Mouse (Mus musculus) gastrocnemius, adult 8-10 months (tissue): ENCODE measurements around the gene Nrip1. TPM values are rescaled to one million over a fixed set of nuclear protein-coding genes. Genes with fewer than 3 reads are reported as not detected.

Source experiments
- DNase-seq, 2 experiments: peaks; one replicate each; pipeline ENCODE4 v3.0.0; 2022; ENCODE audit warnings: low spot score in 2 of 2
- total RNA-seq, 4 experiments: library from RNA; stranded (reverse); gene quantifications; 2 replicates each; pipeline ENCODE4 v1.2.4; 2022

Nrip1 gene
- total RNA-seq, 4 experiments from 2014 or later = 35.9 to 51.9 (median 37.8) TPM

DNA sequence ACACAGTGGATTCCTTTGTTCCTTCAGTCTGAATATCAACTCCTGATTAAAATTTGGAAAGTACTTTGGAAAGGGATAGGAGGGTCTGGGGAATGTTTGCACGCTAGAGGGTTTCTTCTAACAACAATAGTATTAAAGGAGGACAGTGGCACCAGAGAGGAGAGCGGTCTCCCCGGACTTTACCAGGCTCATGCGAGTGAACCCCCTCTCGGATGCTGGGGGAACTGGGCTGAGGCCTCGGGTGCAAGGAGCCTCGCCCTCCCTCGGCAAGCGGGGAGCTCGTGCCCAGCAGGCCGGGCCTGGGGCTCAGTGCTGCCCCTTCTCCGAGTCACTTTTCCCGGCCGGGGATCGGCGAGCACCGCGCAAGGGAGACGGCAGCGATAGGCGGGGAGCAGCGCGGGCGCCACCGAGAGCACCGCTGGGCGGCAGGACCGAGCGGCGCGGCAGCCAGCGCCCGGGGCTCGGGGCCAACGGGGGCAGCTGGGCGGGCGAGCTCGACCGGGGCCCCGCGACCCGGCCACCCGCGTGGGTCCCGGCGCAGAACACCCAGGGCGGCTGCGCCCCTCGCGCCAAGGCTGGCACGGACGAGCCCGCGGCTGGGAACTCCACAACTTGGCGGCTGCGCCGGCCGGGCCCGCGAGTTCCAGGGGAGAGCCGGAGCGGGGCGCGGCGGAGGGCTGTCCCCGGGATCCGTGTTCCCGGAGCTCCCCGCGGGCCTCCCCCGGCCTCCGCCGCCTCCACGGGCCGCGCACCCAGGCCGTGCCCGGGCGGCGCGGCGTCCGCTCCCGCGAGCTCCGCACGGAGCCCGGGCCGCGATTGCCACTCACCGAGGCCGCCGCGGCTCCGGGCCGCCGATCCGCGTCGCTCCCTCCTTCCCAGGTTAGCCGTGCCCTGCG, 1.3 kb downstream of the Nrip1 start:
- DNase-seq = peak; percentile 36 to 57

DNA sequence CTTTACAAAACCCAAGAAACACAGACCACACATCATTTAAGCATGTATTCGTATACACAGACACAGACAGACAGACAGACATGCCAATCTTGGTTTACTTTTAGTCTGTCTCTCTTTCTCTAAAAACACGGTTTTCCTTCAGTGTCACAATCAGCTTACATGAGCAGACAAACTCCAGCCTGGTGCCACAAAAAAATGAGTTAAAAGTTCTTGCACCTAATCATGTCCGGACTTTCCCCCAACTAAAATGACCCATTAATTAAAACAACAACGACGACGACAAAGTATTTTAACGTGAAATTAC, 2.1 kb downstream of the Nrip1 start:
- no peak for DNase-seq

DNA sequence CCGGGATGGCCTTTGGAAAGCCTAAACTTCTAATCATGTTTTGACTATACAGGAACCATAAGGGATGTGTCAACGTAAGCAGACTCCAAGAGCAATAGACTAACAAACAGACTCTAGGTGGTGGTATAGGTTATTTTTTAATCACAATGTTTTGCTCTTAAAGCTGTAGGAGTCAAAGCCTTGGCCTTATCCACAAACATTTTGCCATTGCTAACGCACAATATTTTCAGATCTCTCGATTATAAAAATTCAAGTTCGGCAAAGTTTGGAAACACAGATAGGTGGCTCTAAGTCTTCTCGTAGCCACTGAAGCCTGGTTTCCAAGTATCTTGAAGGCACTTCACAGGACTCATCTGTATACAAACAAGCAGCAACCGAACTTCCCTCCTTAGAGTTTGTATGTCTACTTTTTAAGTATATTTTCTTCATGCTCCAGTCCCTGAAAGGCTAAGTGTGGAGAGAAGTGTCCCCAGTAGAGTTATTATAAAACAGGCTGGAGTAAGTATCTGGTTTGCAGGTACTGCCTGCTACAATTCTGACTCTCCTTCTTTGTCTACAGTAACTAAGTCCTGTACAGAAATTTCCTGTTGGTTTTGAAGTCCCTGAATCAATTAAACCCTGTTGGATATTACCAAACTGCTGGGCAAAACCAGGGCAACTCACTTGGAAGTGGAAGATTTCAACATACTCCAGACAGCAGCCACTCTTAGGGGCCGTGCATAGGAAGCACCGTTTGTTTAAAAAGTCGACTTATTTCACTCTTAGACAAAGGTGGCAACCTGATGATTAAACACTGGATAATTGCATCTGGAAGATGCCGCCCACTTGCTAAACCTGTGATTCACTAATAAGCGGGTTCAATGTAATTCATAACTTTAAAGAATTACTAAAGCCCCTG, 2.7 kb downstream of the Nrip1 start:
- no peak for DNase-seq

DNA sequence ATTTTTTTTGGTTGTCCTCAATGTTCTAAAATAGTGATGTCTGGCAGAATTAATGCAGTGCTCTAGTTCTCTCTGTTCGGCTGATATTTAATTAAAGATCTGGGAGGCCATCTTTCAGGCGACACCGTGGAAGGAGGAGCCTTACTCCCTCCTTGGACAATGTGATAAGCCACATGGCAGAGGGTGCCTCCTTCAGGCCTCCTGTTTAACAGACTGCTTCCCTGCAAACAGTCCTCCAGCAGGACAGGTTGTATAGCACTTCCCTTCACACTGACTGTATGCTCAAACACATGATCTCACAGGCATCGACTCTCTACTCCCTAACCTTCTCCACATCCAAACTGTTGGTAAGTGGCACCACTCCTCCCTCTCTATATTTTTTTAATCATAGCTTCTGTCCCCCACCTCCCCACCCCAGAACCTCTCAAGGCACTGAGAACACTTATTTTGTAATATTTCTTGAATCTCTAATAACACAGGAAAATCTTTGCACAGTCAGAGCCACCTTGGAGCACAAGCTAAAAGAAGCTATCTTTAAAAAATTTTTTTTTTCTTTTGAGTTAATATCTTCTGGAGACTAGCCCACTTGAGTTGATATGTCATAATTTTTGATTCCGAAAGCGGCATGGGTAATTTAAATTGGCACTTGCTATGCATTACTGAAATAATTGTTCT, 3.4 kb downstream of the Nrip1 start:
- no peak for DNase-seq

DNA sequence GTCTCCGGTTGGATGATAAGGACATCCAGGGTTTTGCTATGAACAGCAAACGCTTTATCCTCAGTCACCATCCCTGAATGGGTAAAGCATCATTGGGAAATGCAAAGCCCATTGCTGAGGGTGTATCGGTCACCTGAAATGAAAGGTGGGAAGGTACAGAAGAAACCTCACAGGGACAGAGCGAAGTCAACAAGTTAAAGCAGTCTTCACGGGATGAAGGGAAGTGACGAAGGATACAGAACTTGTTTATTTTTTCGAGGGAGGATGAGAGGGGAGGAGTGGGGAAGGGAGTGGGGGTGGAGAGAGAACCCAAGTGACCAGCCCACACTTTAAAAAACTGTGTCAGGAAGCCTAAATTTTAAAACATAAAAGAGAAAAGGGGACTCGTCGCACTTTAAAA, 4.4 kb downstream of the Nrip1 start:
- no peak for DNase-seq

DNA sequence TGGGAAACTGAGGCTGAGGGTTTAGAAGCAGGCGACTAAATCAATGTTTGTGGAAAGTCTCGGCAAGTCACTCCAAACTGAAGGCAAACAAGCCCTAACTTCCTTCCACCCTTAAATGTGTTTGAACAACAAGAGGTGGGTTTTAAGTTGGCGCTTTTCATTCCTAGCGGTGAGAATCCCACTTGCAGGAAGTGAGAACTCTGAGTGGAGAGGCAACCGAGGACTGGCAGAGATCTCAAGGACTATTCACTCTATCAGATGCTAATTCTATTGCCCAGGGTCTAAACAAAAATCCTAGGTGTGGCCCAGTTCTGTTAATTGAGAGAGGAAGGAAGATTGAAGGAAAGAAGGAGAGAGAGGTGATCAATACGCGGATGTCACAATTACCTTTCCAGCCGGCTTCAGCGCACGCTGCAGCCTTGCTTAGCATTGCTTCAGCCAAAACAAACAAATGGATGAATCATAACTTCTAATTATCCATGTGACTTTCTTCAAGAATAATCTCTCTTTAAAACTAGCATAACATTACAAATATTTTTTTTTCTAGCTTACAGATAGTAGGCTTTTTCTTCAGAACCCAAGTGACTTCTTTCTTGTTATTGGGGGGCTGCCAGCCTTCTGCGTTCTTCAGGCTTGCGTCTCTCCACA, 6.2 kb downstream of the Nrip1 start:
- no peak for DNase-seq

DNA sequence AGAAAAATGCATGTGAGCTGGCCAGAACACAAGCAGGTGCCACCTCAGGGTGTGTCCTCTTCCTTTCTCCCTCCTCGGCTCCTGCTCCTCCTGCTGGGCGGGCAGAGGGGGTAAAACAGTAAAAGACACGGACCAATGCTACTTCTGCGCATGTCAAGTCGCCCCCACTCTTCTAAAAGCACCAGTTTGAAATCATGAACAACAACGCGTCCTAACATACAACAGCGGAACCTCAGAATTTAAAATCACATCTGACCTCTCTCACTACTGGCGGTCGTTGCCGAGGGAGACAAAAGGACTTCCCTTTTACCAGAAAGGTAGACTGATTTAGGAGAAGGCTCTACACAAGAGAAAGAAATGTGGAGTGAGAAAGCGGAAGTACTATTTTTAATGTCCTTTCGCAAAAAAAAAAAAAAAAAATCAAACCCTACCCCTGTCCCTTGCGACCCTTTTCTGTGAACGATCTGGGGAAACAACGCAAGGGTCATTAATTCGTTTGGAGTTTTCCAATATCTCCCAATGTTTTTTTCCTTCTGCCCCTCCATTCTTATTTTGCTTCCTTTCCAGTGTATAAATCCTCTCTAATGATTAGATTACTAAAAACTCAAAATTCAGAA, 7.7 kb downstream of the Nrip1 start:
- no peak for DNase-seq

DNA sequence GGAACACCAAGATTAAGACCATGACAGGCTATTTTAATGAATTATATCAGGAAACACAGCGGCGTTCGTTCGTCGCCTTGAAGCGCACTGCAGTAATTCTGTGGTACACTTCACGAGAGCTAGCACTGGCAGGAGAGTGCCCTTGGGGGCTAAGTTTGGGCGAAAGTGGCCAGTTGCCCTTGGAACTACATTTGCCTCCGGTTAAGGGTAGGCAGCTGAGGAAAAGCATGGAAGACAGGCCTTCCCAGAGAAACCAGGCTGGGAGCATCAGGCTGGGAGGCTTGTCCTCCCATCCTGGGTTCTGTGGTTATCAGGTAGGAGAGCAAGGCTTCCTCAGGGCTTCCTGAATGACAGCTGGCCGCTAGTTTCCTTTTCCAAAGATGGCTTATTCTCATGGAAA, 8.4 kb downstream of the Nrip1 start:
- no peak for DNase-seq

DNA sequence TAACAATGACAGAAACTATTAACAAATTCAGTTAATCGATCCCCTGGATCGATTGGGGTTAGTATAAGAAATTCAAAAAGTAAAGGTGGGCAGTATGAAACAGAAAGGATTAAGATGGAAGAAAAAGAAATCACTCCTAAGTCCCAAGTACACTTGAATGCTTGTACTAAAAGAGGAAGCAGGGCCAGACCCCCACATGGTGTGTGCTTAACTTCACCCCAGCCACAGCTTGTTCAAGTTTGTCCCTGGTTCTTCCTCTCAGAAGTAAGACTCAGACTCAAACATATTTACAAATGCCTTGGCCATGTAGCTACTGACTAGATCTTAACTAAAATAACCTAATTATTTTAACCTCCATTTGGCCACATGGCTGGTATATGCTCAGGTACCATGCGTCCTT, 10.0 kb downstream of the Nrip1 start:
- no peak for DNase-seq

DNA sequence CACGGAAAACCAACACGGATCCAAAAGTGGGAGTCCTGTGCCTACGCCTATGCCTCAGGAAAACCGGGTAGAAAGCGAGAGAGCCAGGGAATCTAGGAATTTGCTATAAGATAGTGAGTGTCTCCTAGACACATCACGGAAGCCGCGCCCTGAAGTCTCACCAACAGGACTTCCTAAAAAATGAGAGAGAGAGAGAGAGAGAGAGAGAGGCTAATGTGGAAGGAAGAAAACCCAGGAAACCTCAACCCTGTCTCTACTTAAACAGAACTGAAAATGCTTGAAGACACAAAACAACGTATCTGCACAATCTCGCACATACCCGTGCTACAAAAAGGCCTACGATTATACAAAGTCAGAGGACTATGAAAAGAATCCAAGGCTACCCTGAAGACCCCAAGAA, 10.6 kb downstream of the Nrip1 start:
- no peak for DNase-seq

DNA sequence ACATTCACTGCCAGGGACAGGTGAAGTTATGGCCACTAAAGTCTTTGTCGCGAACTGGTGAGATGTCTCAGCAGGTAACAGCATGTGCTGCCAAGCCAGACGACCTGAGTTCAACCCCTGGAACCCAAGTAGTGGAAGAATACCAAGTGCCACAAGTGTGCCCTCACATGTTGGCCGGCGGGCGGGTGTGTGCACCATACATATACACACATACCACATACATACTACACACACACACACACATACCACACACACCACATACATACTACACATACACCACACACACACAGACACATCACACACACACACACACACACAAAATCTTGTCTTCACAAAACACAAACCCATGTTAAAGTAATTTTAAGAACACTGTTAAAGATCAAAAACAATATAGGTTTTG, 13.2 kb downstream of the Nrip1 start:
- no peak for DNase-seq

DNA sequence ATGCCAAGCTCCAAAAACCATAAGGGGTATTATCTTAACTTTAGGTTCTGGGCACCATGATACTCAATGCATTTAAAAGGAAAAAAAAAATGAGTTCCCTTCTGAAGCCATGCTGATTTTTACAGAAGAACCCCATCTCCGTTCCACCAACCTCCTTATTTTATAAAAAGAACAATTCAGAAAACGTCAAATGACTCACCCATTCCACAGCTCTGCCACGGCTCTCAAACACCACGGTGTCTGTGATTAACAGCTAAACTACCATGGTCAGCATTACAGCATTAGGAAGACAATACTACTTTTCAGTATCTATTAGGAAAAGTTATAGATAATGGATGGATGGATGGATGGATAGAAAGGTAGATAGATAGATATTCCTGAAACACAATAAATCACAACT, 14.9 kb downstream of the Nrip1 start:
- DNase-seq = no peak

DNA sequence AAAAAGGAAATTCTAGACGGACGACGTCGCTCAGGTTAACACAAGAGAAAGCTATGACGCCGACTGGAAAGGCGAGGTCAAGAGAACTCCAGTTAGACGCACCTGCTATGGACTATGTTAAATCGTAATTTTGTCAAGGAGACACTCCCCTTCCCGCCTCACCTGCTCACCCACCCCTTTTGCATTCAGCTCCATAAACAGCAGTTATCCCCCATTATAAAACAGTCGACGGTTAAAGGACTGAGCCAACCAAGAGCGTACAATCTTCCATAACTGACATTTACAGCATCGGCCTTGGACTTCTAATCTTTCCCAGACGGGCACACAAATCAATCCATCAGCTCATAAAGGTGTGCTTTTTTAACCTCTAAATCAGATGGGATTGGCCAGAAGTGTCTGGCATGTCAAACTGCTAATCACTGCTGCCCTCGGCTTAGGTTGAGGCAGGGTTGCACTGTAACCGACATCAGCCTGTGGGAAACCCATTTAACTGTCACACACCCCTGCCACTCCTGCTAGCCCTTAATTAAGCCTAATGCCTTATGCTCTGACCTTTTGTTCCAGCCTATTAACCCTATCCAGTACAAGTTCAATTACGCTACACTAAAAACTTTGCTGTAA, 15.4 kb downstream of the Nrip1 start:
- DNase-seq = no peak

DNA sequence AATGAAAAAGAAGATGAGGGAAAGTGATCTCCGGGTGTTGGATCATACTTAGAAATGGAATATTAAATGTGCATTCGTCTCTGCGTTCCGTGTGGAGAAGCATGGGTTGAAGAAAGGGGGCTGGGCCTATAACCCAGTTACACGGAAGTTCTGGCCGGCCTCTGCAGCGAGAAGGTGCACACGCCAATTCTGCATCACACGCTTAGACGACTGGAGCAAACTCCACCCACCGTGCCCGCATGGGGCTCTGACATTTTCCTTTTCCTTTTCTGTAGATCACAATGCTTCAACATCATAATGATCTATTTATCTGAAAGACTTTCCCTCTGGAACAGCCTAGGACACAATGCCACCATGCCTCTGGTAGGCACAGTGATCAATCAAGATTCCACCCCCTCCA, 16.5 kb downstream of the Nrip1 start:
- DNase-seq = no peak

DNA sequence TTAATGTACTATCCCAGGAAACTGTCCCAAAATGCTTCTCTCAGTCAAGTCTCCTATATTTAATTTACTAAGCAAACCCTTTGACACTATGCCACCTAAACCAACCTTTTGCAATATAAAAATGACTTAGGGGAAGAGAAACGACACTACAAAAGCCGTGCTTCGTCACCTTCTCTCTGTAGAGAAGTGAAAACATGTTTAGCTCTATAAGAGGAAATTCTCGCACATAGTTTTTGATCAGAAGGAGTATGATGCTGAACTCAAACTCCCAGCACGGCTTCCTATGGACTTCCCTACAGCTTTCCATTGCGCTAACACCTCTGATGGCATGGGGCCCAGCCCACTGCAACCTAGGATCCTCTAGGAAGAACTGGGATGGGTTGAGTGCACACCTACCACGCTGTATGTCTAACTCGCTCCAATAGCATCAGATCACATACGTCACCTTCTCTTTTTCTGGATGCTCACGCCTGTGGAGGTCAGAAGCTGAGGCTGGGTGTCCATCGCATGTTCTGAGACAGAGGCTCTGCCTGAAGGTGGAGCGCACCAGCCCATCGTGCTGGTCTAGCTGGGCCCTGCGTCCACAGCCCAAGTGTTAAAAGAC, 17.6 kb downstream of the Nrip1 start:
- DNase-seq = no peak

DNA sequence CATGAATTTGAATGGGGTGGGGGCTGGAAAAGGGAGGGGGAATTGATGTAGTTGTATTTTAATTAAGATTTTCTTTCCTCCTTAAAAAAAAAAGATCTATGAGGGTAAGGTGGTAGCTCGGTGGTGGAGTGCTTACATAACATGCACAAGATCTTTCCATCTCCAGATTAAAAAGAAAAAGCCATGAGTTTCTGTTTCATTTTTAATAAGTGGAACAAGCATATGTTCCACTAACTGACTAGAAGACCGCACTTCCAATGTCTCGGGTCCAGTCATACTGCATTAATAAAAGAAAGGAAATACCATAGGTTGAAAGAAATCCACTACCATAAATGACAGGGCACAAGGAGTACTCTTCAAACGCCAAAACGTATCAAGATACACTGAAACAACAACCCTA, 18.4 kb downstream of the Nrip1 start:
- DNase-seq = no peak

DNA sequence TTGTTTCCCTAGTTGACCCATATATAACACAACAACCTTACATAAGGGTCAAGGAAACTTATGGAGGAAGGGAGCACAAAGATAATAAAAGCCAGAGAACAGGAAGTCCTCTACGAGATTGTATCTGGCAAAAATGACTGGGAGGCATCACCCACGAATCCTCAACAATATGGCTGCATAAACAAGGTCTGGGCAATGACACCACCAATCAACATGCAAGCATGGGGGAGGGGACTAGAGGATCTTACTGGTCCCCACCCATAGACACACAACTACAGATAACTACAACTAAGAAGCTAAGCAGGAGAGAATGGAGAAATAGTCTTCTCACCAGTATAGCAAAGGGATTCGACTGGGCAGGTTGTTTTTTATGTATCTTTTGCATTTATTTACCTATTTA, 18.8 kb downstream of the Nrip1 start:
- DNase-seq = no peak

DNA sequence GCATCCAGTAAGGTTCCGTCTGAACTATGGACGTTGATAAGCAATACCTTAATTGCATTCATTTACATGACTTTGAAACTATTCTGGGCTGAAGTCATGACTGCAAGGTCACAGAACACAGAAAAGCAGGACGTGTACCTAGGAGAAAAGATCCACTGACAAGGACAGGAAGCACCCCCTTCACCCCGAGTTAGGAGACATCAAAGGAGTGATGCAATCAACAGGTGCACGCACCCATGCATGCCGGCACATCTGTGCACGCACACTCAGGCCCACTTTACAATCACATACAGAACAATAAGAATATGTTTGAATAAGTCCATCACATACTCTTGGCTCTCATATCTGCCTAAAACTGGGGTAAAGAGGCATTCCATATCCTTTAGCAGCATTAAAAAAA, 19.3 kb downstream of the Nrip1 start:
- DNase-seq = no peak

DNA sequence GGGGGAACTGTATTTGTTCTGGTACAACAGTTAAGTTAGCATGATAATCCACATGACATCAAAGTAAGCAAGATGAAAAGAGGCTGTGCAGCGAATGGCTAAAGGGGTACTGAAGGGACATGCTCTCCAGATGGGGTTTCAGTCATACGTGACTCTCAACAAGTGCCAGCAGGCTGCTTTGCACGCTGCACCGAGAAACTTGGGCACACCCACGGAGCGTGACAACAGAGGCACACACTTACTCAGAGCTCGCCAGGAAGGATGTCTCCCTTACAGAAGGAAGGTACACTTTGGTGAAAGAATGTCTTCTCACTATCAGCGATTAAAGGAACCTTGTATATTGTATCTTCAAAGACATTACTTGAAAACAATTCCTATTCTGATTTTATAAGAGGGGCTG, 22.7 kb downstream of the Nrip1 start:
- no peak for DNase-seq

DNA sequence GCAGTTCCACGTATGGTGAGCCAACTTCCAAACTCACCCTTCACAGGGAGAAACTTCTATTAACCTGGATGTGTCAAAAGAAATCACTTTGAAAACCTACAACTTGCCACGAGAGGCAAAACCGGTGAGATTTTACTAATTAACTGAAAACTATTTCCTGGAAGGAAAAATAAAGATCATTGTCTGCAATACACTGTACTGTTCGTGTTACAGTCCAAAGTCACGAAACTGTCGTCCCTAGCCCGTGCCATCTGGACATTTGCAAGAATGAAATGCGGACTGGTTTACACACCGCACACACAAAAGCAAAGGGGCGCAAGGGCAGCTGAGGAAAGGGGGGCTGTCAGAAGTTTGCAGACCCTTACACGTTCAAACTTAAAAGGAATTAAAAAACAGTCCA, 24.6 kb downstream of the Nrip1 start:
- DNase-seq = no peak
